Mouse (Mus musculus): Measurements from ENCODE around the gene Hlcs.

- TF ChIP-seq CTCF (IDR thresholded peaks at IDR 0.05; ENCODE audit: low read depth, low read length) (no peak), GATA2 (IDR thresholded peaks at IDR 0.05; ENCODE audit: borderline replicate concordance, low read depth, low read length) (no peak), POLR2AphosphoS5 (IDR thresholded peaks at IDR 0.05; ENCODE audit: insufficient replicate concordance, low read depth, low read length) (no peak)
Measured at GRCm38 (mm10) chr16:94157819-94158218, 155.6 kb downstream of the Hlcs start.

Measured in G1E (cell line).